Mouse (Mus musculus) inflammation-experienced regulatory T-cells (primary cell): ENCODE data around the gene Mast1. TPM values are rescaled to one million over a fixed set of nuclear protein-coding genes. Genes with fewer than 3 reads are reported as not detected.

Source experiments
- polyA plus RNA-seq, 2 experiments: library from polyadenylated mRNA; unstranded; fragments of 100-300 nt; shearing (Covaris generic); gene quantifications; one replicate each; pipeline ENCODE4 v1.2.1; 2017

Gene Mast1
- 1 to 10 TPM in 1 of 2 experiments, under 1 TPM in 1; 0.92 to 1.5 TPM for polyA plus RNA-seq

DNA sequence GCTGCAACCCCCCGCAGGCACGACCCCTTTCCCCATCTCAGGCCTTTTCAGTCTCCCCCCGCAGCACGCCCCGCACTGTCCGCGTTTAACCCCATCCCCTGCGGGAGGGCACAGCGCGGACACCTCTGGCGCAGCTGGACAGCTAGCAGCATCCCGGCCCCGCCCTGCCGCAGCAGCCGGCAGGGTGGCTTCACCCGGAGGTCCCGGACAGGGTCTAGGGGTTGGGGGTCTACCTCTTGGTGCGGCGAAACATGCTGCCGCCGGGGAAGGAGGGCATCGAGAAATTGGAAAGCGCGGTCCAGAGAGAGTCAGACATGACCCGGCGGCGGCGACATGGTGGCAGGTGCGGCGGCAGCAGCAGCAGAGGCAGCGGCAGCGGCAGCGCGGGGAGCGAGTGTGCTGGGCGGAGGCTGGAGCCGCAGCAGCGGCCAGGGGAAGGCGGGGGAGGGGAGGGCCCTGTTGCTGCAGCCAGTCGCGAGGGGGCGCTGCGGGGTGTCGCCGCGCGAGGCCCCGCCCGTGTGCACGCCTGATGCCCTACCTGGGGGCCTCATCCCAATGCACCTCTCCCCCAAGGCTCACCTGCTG lies at the start of gene Mast1:
TSS of gene Mast1 (minus strand) at position 398 of the 585 bp plus-strand sequence.

GRCm38 (mm10) chr8:84978248-84978940 lies 41.2 kb upstream of the Mast1 start, which contains the start of gene Junb:
Junb (minus strand) TSS chr8:84978718.

DNA sequence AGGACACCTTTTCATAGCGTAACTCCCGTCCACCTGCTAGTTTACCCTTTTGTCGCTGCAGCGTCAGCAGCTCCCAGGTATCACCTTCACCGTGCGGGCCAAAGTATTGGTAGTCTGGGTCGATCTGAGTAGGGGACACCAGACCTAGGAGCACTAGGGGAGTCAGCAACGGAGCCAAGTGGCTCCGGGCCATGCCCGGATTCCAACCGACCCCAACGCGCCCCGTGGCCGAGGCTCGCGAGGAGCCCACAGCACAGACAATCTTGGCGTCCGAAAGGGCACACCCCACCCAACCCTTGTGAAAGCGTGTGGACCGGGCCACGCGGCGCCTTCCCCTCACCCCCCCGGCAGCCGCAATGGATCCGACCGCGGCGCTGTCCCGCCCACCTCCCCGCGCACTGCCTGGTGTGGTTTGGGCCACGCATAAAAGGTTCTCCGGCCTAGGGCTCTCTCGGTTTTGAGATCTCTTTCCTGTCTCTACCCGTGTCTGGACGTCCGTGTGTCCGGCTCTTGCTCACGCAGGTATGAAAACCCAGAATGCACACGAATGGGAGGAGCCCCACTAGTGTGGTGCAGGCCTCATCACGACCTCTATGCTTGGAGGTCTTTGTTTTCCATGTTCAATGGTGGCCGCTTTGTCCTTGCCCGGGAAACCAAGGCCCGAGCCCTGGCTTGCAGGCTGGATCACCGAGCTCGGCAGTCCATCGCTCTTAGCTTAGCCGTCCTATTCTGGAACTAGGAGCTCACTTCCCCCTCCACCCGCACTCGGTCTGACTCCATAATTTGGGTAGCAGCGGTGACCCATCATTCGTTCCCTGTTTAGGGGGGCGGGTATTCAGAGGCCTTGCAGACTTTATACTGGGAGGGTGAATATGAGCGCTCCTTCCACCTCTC lies 32.3 kb upstream of the Mast1 start, which contains the start of the genes Gm49661, Prdx2 and Rnaseh2a:
TSS of gene Gm49661 (minus strand) at position 193 of the 894 bp plus-strand sequence.
TSS of gene Prdx2 (plus strand) at position 347 of the 894 bp plus-strand sequence.
TSS of gene Rnaseh2a (minus strand) at position 527 of the 894 bp plus-strand sequence.

DNA sequence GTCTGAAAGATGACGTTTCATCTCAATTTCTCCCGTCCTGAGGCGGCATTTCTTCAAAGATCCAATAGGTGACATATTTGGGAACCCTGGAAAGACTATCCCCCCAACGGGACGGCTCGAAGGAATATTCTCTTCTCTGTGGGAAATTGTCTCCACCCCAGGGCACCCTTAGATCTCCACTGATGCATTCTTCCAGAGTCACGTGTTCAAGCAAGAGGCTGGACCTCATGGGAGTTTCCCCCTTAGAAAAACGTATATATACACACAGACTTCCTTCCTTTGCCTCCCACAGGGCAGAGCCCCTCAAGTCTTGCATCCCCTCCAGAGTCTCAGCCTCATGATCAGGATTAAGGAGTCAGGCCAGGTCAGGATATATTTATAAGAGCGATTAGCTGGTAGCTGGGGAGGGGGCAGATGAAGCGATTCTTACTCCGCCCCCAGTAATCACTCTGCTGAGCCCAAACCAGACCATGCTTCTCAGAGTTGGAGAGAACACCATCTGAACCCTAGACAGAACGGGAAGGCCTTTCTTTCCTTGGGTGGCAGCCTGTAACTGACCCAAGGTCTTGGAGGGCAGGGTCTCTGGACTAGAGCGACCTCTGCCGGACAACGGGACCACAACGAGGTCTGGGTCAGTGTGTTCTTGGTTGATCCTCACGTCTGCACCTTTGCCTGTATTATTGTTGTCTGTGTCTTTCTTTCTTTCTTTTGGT lies 9.5 kb upstream of the Mast1 start, which contains the start of gene Rtbdn:
TSS of gene Rtbdn (plus strand) at position 464 of the 713 bp plus-strand sequence.

DNA sequence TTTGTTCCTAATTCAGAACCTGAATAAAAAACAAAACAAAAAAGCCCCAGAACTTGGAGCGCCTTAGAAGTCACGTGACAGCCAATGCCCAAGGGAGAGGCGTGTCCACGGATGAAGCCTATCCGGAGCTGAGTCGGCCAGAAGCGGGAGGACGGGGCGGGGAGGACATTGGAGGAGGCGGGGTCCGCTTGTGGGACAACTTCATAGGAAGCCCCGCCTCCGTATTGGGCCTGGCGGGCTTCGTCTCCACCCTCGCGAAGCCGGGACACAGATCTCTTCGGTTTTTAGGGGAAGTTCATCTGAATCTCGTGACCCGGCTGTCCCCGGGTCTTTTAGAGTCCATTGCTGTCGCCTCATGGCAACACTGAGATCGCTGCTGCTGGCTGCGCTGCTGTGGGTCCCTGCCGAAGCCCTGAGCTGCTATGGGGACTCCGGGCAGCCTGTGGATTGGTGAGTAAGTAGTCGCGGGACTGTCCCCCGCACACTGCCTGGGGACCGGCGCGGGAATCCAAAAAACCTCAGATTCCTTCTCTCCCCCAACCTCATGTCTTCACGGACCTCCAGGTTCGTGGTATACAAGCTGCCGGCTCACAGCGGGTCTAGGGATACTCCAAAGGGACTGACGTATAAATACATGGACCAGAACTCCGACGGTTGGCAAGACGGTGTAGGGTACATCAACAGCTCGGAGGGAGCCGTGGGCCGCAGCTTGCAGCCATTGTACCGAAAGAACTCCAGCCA lies 28.6 kb downstream of the Mast1 start, which contains the start of gene Dnase2a:
TSS of gene Dnase2a (plus strand) at position 140 of the 741 bp plus-strand sequence.

DNA sequence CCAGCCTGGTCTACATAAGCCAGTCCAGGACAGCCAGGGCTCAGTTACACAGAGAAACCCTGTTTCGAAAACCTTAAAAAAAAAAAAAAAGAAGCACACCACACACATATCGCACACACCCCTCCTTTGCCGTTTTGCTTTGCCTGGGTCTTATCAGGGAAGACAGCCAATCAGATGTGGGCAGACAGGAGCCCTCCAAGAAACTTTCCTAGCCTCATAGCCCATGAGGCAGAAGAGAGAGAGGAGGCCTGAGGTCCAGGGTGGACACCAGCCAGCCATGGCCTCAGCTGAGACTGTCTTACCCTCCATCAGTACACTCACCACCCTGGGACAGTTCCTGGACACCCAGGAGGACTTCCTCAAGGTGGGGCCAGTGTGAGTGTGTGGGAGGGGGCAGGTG lies 35.4 kb downstream of the Mast1 start, which contains the start of gene Klf1:
TSS of gene Klf1 (plus strand) at position 177 of the 400 bp plus-strand sequence.

DNA sequence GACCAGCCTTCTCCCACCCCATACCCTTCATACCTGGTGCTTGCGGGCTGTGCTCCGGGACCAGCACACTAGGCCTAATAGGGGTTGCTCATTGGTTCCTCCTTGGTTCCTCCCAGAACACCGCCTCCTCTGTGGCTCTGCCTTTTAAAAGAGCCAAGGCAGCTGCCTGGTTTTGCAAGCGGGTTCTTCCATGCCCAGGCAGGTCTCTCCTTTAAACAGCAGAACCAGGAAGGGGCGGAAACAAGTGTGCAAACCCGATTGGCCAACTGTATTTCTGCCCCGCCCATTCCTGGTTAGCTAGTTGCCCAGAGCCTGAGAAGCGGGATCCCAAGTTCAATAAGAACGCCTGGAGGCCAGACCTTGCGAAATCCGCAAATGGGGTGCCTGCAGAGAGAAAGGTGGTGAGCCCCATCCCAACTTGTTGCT lies 43.4 kb downstream of the Mast1 start, which contains the start of gene Gcdh:
TSS of gene Gcdh (minus strand) at position 213 of the 426 bp plus-strand sequence.

GRCm38 (mm10) chr8:84871376-84872308 lies 65.5 kb downstream of the Mast1 start, which contains the start of gene Syce2:
Syce2 (plus strand) TSS chr8:84872111.

Other genes starting within 250 kb of the Mast1 start
- 10 to 100 TPM; 14.8 to 15.3 TPM for gene Nacc1, start 249.5 kb downstream of the Mast1 start, polyA plus RNA-seq
- gene Lyl1, start 235.9 kb downstream of the Mast1 start, polyA plus RNA-seq, result under 1 TPM; 0.20 to 0.56 TPM
- 10 to 100 TPM; 15.8 to 26.4 TPM for gene G430095P16Rik, start 214.4 kb downstream of the Mast1 start, polyA plus RNA-seq
- gene Nfix, start 137.0 kb downstream of the Mast1 start, polyA plus RNA-seq, result 1 to 10 TPM; 5.7 to 9.1 TPM
- gene Dand5, start 114.5 kb downstream of the Mast1 start, polyA plus RNA-seq, result 1 to 10 TPM; 6.6 to 7.9 TPM
- 10 to 100 TPM; 27.3 to 37.8 TPM for gene Gadd45gip1, start 105.8 kb downstream of the Mast1 start, polyA plus RNA-seq
- 100 to 1,000 TPM; 152 to 202 TPM for gene Rad23a, start 96.7 kb downstream of the Mast1 start, polyA plus RNA-seq
- gene Calr, start 90.4 kb downstream of the Mast1 start, polyA plus RNA-seq, result 100 to 1,000 TPM; 454 to 486 TPM
- gene Farsa, start 80.4 kb downstream of the Mast1 start, polyA plus RNA-seq, result 100 to 1,000 TPM in 1 of 2 experiments, 10 to 100 TPM in 1; 87.0 to 103 TPM
- 1 to 10 TPM; 3.8 to 4.9 TPM for gene Syce2, start 65.2 kb downstream of the Mast1 start, polyA plus RNA-seq
- gene Gcdh, start 43.4 kb downstream of the Mast1 start, polyA plus RNA-seq, result 10 to 100 TPM; 34.2 to 47.8 TPM
- under 1 TPM in 1 of 2 experiments, not detected in 1; 0.43 TPM for gene Klf1, start 35.4 kb downstream of the Mast1 start, polyA plus RNA-seq
- gene Dnase2a, start 28.8 kb downstream of the Mast1 start, polyA plus RNA-seq, result 10 to 100 TPM; 12.8 to 18.4 TPM
- gene Rtbdn, start 9.6 kb upstream of the Mast1 start, polyA plus RNA-seq, result under 1 TPM; 0.06 to 0.81 TPM
- gene Gm49661, start 32.1 kb upstream of the Mast1 start, polyA plus RNA-seq, result not detected
- 100 to 1,000 TPM; 159 to 190 TPM for gene Prdx2, start 32.2 kb upstream of the Mast1 start, polyA plus RNA-seq
- 10 to 100 TPM; 71.6 to 93.6 TPM for gene Rnaseh2a, start 32.4 kb upstream of the Mast1 start, polyA plus RNA-seq
- gene Junb, start 41.4 kb upstream of the Mast1 start, polyA plus RNA-seq, result 100 to 1,000 TPM; 705 to 997 TPM
- gene Hook2, start 53.2 kb upstream of the Mast1 start, polyA plus RNA-seq, result 10 to 100 TPM in 1 of 2 experiments, 1 to 10 TPM in 1; 9.9 to 13.0 TPM
- gene Best2, start 77.2 kb upstream of the Mast1 start, polyA plus RNA-seq, result not detected
- 10 to 100 TPM; 42.3 to 45.3 TPM for gene Asna1, start 87.9 kb upstream of the Mast1 start, polyA plus RNA-seq
- gene Trir, start 89.5 kb upstream of the Mast1 start, polyA plus RNA-seq, result 100 to 1,000 TPM; 198 to 209 TPM
- gene Tnpo2, start 99.6 kb upstream of the Mast1 start, polyA plus RNA-seq, result 10 to 100 TPM; 27.1 to 27.2 TPM
- 1 to 10 TPM; 5.4 to 8.2 TPM for gene Fbxw9, start 122.7 kb upstream of the Mast1 start, polyA plus RNA-seq
- gene Gm5741, start 130.6 kb upstream of the Mast1 start, polyA plus RNA-seq, result 1 to 10 TPM; 1.3 to 1.8 TPM
- 100 to 1,000 TPM in 1 of 2 experiments, 10 to 100 TPM in 1; 87.4 to 118 TPM for gene Dhps, start 134.4 kb upstream of the Mast1 start, polyA plus RNA-seq
- gene Wdr83os, start 143.4 kb upstream of the Mast1 start, polyA plus RNA-seq, result 100 to 1,000 TPM; 165 to 168 TPM
- gene Wdr83, start 143.9 kb upstream of the Mast1 start, polyA plus RNA-seq, result 10 to 100 TPM; 38.6 to 45.7 TPM
- gene Man2b1, start 145.9 kb upstream of the Mast1 start, polyA plus RNA-seq, result 100 to 1,000 TPM; 143 to 145 TPM
- under 1 TPM in 1 of 2 experiments, not detected in 1; 0.25 TPM for gene Zfp791, start 185.7 kb upstream of the Mast1 start, polyA plus RNA-seq
- 1 to 10 TPM in 1 of 2 experiments, under 1 TPM in 1; 0.10 to 2.4 TPM for gene Cks1brt, start 214.6 kb upstream of the Mast1 start, polyA plus RNA-seq